Mouse (Mus musculus) limb, embryonic 15.5 days (tissue): Measurements from ENCODE around the gene Kat6b. TPM values are rescaled to one million over a fixed set of nuclear protein-coding genes. Genes with fewer than 3 reads are reported as not detected.
A peak's percentile ranks its signal among the peaks of the same experiment; 100 is the strongest.

ENCODE experiments used
- ATAC-seq: fragments of 200-750 bp; cut with Nextera tagmentation; 2 replicates; pipeline ENCODE4 v1.8.0; 2017; ENCODE audit warnings: low read depth, moderate TSS enrichment; ENCODE audit not compliant: insufficient number of reproducible peaks, low FRiP score, low TSS enrichment
- H3K27ac ChIP-seq: fragments of 300-500 bp; sonication (generic); 2 replicates; pipeline ENCODE4 v1.5.1; 2015; ENCODE audit warnings: moderate library complexity, mild to moderate bottlenecking, inconsistent platforms
- H3K27me3 ChIP-seq: fragments of 300-500 bp; sonication (generic); 2 replicates; pipeline ENCODE4 v1.6.1; 2015; ENCODE audit warnings: inconsistent platforms
- H3K36me3 ChIP-seq: fragments of 300-500 bp; sonication (generic); 2 replicates; pipeline ENCODE4 v1.6.1; 2015; ENCODE audit warnings: inconsistent platforms
- H3K4me1 ChIP-seq: fragments of 300-500 bp; sonication (generic); 2 replicates; pipeline ENCODE4 v1.6.1; 2015; ENCODE audit warnings: inconsistent platforms
- H3K4me2 ChIP-seq: fragments of 300-500 bp; sonication (generic); 2 replicates; pipeline ENCODE4 v1.6.1; 2015; ENCODE audit warnings: mild to moderate bottlenecking, inconsistent platforms
- H3K4me3 ChIP-seq: fragments of 300-500 bp; sonication (generic); 2 replicates; pipeline ENCODE4 v1.5.1; 2015; ENCODE audit warnings: mild to moderate bottlenecking, inconsistent platforms
- H3K9ac ChIP-seq: fragments of 300-500 bp; sonication (generic); 2 replicates; pipeline ENCODE4 v1.6.1; 2015; ENCODE audit warnings: inconsistent platforms
- H3K9me3 ChIP-seq: fragments of 300-500 bp; sonication (generic); 2 replicates; pipeline ENCODE4 v1.6.1; 2016; ENCODE audit warnings: inconsistent platforms
- WGBS: fragments of 180-500 bp; shearing (Covaris S2); methylation state at CpG from one replicate; pipeline ENCODE4 v1.1.7; 2015; 5-methylcytosine and 5-hydroxymethylcytosine counted together
- polyA plus RNA-seq: library from polyadenylated mRNA; unstranded; fragments of >200 nt; fragmentation: Nextera tagmentation; extraction: Ambion mirVana; gene quantifications from 2 replicates; pipeline ENCODE4 v1.2.1, GENCODE M21; 2015

Kat6b gene
- polyA plus RNA-seq, 1 experiment from 2014 or later: 22.9 TPM

- Histone ChIP-seq H3K27me3 (no peaks in the 10 kb centered on the region), H3K9me3 (no peaks in the 10 kb centered on the region), H3K4me3 (no peak overlapping the region), H3K4me2 (no peak overlapping the region), H3K9ac (no peak overlapping the region), H3K4me1 (peaks cover 35% of the 10 kb centered on the region), H3K36me3 (no peaks in the 10 kb centered on the region), H3K27ac (peak overlapping the region; percentile 81)
- WGBS: 49% methylated on average over 2 of the region's 2 CpGs
- ATAC-seq: no peak
Observed at GRCm38 (mm10) chr14:21711231-21711630, 230.0 kb downstream of the Kat6b start.

GRCm38 (mm10) chr14:21714486-21714885 is 233.3 kb downstream of the Kat6b start, which contains the start of gene Dupd1:
TSS of gene Dupd1 (minus strand) at chr14:21714576.
- Histone ChIP-seq H3K4me1 (peaks cover 25% of the 10 kb centered on the region), H3K9ac (no peak within 1 kb of the TSS), H3K4me2 (no peak within 1 kb of the TSS), H3K27ac (no peak within 1 kb of the TSS), H3K4me3 (no peak within 1 kb of the TSS), H3K36me3 (no peaks in the 10 kb centered on the region), H3K27me3 (no peaks in the 10 kb centered on the region), H3K9me3 (no peaks in the 10 kb centered on the region)
- WGBS: 66% methylated on average over 5 of the region's 5 CpGs
- no peak for ATAC-seq

GRCm38 (mm10) chr14:21719646-21720383 is 238.6 kb downstream of the Kat6b start:
- WGBS: 31% methylated on average over 17 of the region's 17 CpGs
- 0 out of 2 replicates have a peak, but pooled peaks have one; percentile 16 for ATAC-seq

GRCm38 (mm10) chr14:21720430-21721205 is 239.4 kb downstream of the Kat6b start:
- Histone ChIP-seq H3K4me3 (no peak overlapping the region), H3K27me3 (no peaks in the 10 kb centered on the region), H3K4me2 (no peak overlapping the region), H3K27ac (no peak overlapping the region), H3K36me3 (no peaks in the 10 kb centered on the region), H3K9ac (no peak overlapping the region), H3K9me3 (no peaks in the 10 kb centered on the region), H3K4me1 (peaks cover 16% of the 10 kb centered on the region)
- no peak for ATAC-seq
- WGBS: 76% methylated on average over 4 of the region's 4 CpGs

More at GRCm38 (mm10) chr14:21719646-21720383, 238.6 kb downstream of the Kat6b start:
- H3K4me3 ChIP-seq: no peak overlapping the region
- H3K27me3 ChIP-seq: no peaks in the 10 kb centered on the region
- peak overlapping the region; percentile 61 for H3K27ac ChIP-seq
- no peak overlapping the region for H3K9ac ChIP-seq
- H3K4me1 ChIP-seq: peaks cover 16% of the 10 kb centered on the region
- no peak overlapping the region for H3K4me2 ChIP-seq
- no peaks in the 10 kb centered on the region for H3K36me3 ChIP-seq
- H3K9me3 ChIP-seq: no peaks in the 10 kb centered on the region

Other genes with a start within 250 kb of the Kat6b start
- gene Dupd1, start 233.1 kb downstream of the Kat6b start, polyA plus RNA-seq: 0.47 and 2.1 TPM in 2 replicates